Mouse (Mus musculus): ENCODE data around the gene Slc7a9. TPM values are rescaled to one million over a fixed set of nuclear protein-coding genes. Genes with fewer than 3 reads are reported as not detected.

The Slc7a9 gene
- 0.18 TPM in 1 of 2 replicates, not detected in the other for polyA plus RNA-seq (2015; fragmentation: Nextera tagmentation; extraction: Ambion mirVana)

GRCm38 (mm10) chr7:35447996-35448846, at the start of gene Slc7a9:
TSS of gene Slc7a9 (plus strand) at chr7:35448796.
- Histone ChIP-seq H3K4me3 (no peak within 1 kb of the TSS), H3K27ac (replicated peaks) (no peak within 1 kb of the TSS), H3K27me3 (no peaks in the 10 kb centered on the region), H3K4me1 (replicated peaks) (0 out of 2 replicates have a peak, but pooled peaks cover 3% of the 10 kb centered on the region), H3K36me3 (no peaks in the 10 kb centered on the region), H3K9me3 (no peaks in the 10 kb centered on the region), H3K4me2 (no peak within 1 kb of the TSS), H3K9ac (no peak within 1 kb of the TSS)
- WGBS, result 31% methylated on average over 15 of the region's 15 CpGs
- ATAC-seq (ENCODE audit: low FRiP score, low read depth), result no peak

DNA sequence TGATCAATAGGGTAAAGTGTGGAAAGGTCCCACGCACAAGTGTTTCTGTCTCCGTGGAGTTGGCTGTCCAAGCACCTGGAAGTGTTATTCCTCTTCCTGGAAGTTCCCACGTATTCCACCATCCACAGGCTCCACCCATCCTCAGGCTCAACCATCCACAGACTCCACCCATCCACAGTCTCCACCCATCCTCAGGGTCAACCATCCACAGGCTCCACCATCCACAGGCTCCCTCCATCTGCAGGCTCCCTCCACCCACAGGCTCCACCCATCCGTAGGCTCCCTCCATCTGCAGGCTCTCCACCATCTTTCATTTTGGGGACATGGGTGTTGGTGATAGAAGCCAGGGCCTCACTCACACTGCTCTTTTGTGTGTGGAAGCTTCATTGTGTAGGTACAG, 47.4 kb upstream of the Slc7a9 start:
- Histone ChIP-seq H3K36me3 (peaks cover 44% of the 10 kb centered on the region), H3K4me1 (replicated peaks) (peaks cover 12% of the 10 kb centered on the region), H3K9ac (no peak overlapping the region), H3K4me2 (no peak overlapping the region), H3K9me3 (no peaks in the 10 kb centered on the region), H3K27me3 (no peaks in the 10 kb centered on the region), H3K4me3 (no peak overlapping the region), H3K27ac (replicated peaks) (no peak overlapping the region)
- WGBS, result 89% methylated on average over 4 of the region's 4 CpGs
- ATAC-seq (ENCODE audit: low FRiP score, low read depth), result no peak

GRCm38 (mm10) chr7:35415226-35415625, 33.4 kb upstream of the Slc7a9 start:
- H3K4me2 ChIP-seq, result no peak overlapping the region
- no peak overlapping the region for H3K27ac ChIP-seq (replicated peaks)
- no peak for ATAC-seq (ENCODE audit: low FRiP score, low read depth)
- no peaks in the 10 kb centered on the region for H3K27me3 ChIP-seq
- no peak overlapping the region for H3K4me3 ChIP-seq
- no peaks in the 10 kb centered on the region for H3K9me3 ChIP-seq
- H3K36me3 ChIP-seq, result peaks cover 35% of the 10 kb centered on the region
- 88% methylated on average over 5 of the region's 5 CpGs for whole genome bisulfite sequencing
- H3K9ac ChIP-seq, result no peak overlapping the region
- no peaks in the 10 kb centered on the region for H3K4me1 ChIP-seq (replicated peaks)

DNA sequence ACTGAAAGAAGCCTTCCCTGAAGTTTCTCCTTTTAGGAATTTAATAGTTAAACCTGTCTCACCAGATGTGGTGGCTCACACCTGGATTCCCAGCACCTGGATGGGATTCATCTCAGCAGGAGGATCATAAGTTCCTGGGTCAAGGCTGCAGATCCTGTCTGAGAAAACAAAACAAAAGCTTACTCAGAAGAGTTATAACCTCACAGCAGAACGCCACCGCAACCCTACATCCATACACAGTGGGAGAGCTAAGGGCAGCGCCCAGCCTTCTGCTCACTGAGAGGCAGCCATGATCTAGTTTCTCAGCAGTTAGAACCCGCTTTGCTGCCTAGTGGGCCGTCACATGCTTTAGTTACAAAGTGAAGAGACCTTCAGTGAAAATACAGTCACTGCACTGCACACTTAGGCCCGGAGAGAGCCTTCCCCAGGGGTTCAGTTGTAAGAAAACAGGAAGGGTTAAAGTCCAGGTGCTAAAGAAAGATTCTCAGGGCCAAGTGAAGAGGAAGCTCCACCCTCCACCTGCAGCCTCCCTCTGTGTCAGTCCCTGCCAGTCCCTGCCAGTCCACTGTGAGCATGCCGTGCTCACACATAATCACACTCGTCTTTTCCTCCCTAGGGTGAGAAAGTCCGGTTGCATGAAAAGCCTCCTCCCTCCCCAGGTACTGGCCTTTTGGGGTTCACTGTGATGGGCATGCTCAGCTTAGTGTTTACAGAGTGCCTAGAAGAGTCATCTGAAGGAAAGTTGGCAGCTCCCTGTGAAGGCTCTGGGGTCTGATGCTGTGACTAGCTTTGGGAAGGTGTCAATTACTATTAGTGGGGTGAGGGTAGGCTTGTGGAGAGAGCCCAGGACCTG, 32.6 kb upstream of the Slc7a9 start:
- Histone ChIP-seq H3K27me3 (no peaks in the 10 kb centered on the region), H3K27ac (replicated peaks) (no peak overlapping the region), H3K9me3 (no peaks in the 10 kb centered on the region), H3K4me2 (no peak overlapping the region), H3K4me1 (replicated peaks) (no peaks in the 10 kb centered on the region), H3K36me3 (peaks cover 34% of the 10 kb centered on the region), H3K9ac (no peak overlapping the region), H3K4me3 (no peak overlapping the region)
- no peak for ATAC-seq (ENCODE audit: low FRiP score, low read depth)
- WGBS, result 87% methylated on average over 9 of the region's 9 CpGs

- no peak overlapping the region for H3K27ac ChIP-seq (replicated peaks)
- 88% methylated on average over 5 of the region's 5 CpGs for WGBS
- H3K9ac ChIP-seq, result no peak overlapping the region
- no peaks in the 10 kb centered on the region for H3K4me1 ChIP-seq (replicated peaks)
- peaks cover 38% of the 10 kb centered on the region for H3K36me3 ChIP-seq
- H3K4me2 ChIP-seq, result no peak overlapping the region
- H3K9me3 ChIP-seq, result no peaks in the 10 kb centered on the region
- no peak for ATAC-seq (ENCODE audit: low FRiP score, low read depth)
- H3K4me3 ChIP-seq, result no peak overlapping the region
- no peaks in the 10 kb centered on the region for H3K27me3 ChIP-seq
These were observed 32.0 kb upstream of the Slc7a9 start for GRCm38 (mm10) chr7:35416654-35416948.

DNA sequence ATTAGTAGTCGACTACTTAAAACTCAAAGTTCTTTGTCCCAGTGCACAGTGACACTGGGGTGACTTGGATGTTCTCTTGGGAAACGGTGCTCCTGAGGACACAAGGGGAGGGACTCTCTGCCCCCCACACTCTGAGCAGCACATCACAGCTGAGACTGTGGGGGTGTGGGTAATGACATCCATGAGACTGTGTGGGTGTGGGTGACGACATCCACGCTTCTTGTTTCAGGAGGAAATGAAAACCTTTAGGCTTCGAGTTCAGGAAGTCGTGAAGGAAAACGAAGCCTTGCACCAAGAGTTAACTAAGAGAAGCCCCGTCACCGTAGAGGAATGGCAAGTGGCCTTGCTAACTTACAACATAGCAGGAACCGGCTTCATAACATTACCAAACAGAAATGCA, 25.5 kb upstream of the Slc7a9 start:
- no peak overlapping the region for H3K4me2 ChIP-seq
- no peaks in the 10 kb centered on the region for H3K27me3 ChIP-seq
- no peak for ATAC-seq (ENCODE audit: low FRiP score, low read depth)
- H3K27ac ChIP-seq (replicated peaks), result no peak overlapping the region
- no peak overlapping the region for H3K4me3 ChIP-seq
- no peak overlapping the region for H3K9ac ChIP-seq
- H3K9me3 ChIP-seq, result no peaks in the 10 kb centered on the region
- WGBS, result 93% methylated on average over 10 of the region's 10 CpGs
- H3K4me1 ChIP-seq (replicated peaks), result no peaks in the 10 kb centered on the region
- peaks cover 57% of the 10 kb centered on the region for H3K36me3 ChIP-seq

DNA sequence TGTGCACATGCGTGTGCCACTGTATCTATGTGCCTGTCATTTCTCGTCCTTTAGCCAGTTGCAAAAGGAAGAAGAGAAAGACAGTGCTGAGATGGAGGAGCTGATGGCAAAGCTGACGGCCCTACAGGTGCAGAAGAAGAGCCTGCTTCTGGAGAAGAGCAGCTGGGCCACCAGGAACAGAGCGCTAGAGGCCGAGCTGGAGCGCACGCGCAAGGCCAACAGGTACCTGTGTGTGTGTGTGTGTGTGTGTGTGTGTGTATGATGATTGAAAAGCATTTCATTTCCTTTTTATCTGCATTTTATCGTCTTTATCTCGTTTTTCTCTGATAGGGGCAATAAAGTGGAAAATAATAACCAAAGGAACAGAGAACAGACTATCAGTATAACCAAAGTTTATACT, 20.4 kb upstream of the Slc7a9 start:
- Histone ChIP-seq H3K36me3 (peaks cover 45% of the 10 kb centered on the region), H3K27ac (replicated peaks) (no peak overlapping the region)

GRCm38 (mm10) chr7:35435266-35435665, 13.3 kb upstream of the Slc7a9 start:
- Histone ChIP-seq H3K4me1 (replicated peaks) (no peaks in the 10 kb centered on the region), H3K9ac (no peak overlapping the region), H3K4me2 (no peak overlapping the region), H3K36me3 (peaks cover 43% of the 10 kb centered on the region), H3K4me3 (no peak overlapping the region), H3K9me3 (no peaks in the 10 kb centered on the region), H3K27me3 (no peaks in the 10 kb centered on the region), H3K27ac (replicated peaks) (no peak overlapping the region)
- no peak for ATAC-seq (ENCODE audit: low FRiP score, low read depth)
- WGBS, result 80% methylated on average over 9 of the region's 9 CpGs

More for the DNA sequence above, 20.4 kb upstream of the Slc7a9 start:
- Histone ChIP-seq H3K9me3 (no peaks in the 10 kb centered on the region), H3K4me2 (no peak overlapping the region), H3K4me1 (replicated peaks) (no peaks in the 10 kb centered on the region), H3K4me3 (no peak overlapping the region), H3K27me3 (no peaks in the 10 kb centered on the region), H3K9ac (no peak overlapping the region)
- no peak for ATAC-seq (ENCODE audit: low FRiP score, low read depth)
- 96% methylated on average over 10 of the region's 10 CpGs for whole genome bisulfite sequencing

GRCm38 (mm10) chr7:35447501-35447900, 1.1 kb upstream of the Slc7a9 start:
- Histone ChIP-seq H3K36me3 (no peaks in the 10 kb centered on the region), H3K27me3 (no peaks in the 10 kb centered on the region), H3K9ac (no peak overlapping the region), H3K9me3 (no peaks in the 10 kb centered on the region), H3K27ac (replicated peaks) (no peak overlapping the region), H3K4me1 (replicated peaks) (0 out of 2 replicates have a peak, but pooled peaks cover 3% of the 10 kb centered on the region), H3K4me3 (no peak overlapping the region), H3K4me2 (no peak overlapping the region)
- ATAC-seq (ENCODE audit: low FRiP score, low read depth), result no peak
- WGBS, result 47% methylated on average over 4 of the region's 4 CpGs

- Histone ChIP-seq H3K27ac (replicated peaks) (no peak overlapping the region), H3K27me3 (no peaks in the 10 kb centered on the region), H3K4me1 (replicated peaks) (0 out of 2 replicates have a peak, but pooled peaks cover 3% of the 10 kb centered on the region), H3K4me2 (no peak overlapping the region), H3K36me3 (no peaks in the 10 kb centered on the region), H3K9me3 (no peaks in the 10 kb centered on the region), H3K9ac (no peak overlapping the region), H3K4me3 (no peak overlapping the region)
- no peak for ATAC-seq (ENCODE audit: low FRiP score, low read depth)
- whole genome bisulfite sequencing, result 79% methylated on average over 7 of the region's 7 CpGs
These were observed 271 bp downstream of the Slc7a9 start for GRCm38 (mm10) chr7:35448867-35449266.

DNA sequence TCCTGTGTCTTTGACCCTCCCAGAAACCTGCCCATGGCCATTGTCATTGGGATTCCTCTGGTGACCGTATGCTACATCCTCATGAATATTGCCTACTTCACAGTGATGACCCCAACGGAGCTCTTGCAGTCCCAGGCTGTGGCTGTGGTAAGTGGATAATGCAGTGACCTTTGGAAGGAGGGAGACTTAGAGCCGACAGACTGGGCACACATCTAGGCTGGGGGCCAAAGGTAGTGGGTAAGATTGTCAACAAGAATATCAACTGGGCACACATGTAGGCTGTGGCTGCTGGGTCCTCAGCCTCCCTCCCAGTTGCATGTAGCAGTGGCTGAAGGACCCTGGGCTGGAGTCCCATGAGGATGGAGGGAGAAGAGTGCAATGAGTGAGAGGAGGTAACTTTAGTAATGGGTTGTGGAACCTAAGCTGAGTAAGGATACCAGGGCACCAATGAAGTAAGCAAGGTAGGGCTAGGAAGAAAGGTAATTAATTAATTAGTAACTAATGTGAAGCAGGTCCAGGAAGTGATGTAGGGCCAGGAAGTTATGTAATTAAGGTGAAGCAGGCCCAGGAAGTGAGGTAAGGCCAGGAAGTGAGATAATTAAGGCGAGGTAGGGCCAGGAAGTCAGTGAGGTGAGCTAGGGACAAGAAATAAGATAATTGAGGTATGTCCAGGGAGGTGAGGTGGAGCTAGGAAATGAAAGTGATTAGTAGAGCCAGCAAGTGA, 7.7 kb downstream of the Slc7a9 start:
- Histone ChIP-seq H3K4me2 (no peak overlapping the region), H3K9me3 (no peaks in the 10 kb centered on the region), H3K27ac (replicated peaks) (no peak overlapping the region), H3K36me3 (no peaks in the 10 kb centered on the region), H3K27me3 (no peaks in the 10 kb centered on the region), H3K4me1 (replicated peaks) (no peaks in the 10 kb centered on the region), H3K4me3 (no peak overlapping the region), H3K9ac (no peak overlapping the region)
- ATAC-seq (ENCODE audit: low FRiP score, low read depth), result no peak
- 86% methylated on average over 4 of the region's 4 CpGs for WGBS

DNA sequence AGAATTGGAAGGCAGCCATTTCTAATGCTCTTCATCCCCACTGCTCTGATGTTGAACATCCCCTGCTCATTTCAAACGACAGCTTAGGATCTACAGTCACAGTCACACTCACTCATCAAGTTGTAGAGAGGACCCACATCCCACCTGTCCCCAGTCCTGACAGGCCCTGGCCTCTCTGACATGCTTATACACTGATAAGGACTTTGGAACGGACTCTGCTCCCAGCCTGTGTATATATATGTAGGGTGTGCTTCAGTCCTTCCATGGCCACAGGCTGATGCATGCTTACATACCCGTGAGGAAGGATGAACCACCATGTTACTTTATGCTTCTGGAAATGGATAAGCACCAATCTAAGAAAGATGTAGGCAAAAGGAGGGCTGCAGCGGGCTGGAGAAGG, 12.4 kb downstream of the Slc7a9 start:
- no peak for ATAC-seq (ENCODE audit: low FRiP score, low read depth)
- no peak overlapping the region for H3K27ac ChIP-seq (replicated peaks)

More for the DNA sequence above, 12.4 kb downstream of the Slc7a9 start:
- Histone ChIP-seq H3K4me2 (no peak overlapping the region), H3K4me3 (no peak overlapping the region), H3K27me3 (no peaks in the 10 kb centered on the region), H3K36me3 (no peaks in the 10 kb centered on the region), H3K4me1 (replicated peaks) (no peaks in the 10 kb centered on the region), H3K9ac (no peak overlapping the region), H3K9me3 (no peaks in the 10 kb centered on the region)
- 84% methylated on average over 4 of the region's 4 CpGs for WGBS
